Mouse (Mus musculus): ENCODE measurements around the gene Med12l. TPM values are rescaled to one million over a fixed set of nuclear protein-coding genes. Genes with fewer than 3 reads are reported as not detected.
A peak's percentile ranks its signal among the peaks of the same experiment; 100 is the strongest.

Gene Med12l
- total and polyA plus RNA-seq, 2 experiments from 2014 or later: 3.3 to 20.5 TPM

GRCm38 (mm10) chr3:58983838-58984598, 21.6 kb upstream of the Med12l start:
- Histone ChIP-seq H3K4me3 (ENCODE audit: low read length) (no peak overlapping the region), H3K36me3 (ENCODE audit: insufficient read depth, low read length) (no peaks in the 10 kb centered on the region), H3K27ac (no peak overlapping the region), H3K9me3 (ENCODE audit: low read length) (no peaks in the 10 kb centered on the region), H3K27me3 (ENCODE audit: insufficient read depth, low read length) (no peaks in the 10 kb centered on the region), H3K4me2 (ENCODE audit: low read depth, low read length) (no peak overlapping the region), H3K9ac (replicated peaks; ENCODE audit: low read length) (no peak overlapping the region), H3K4me1 (ENCODE audit: insufficient read depth, low read length) (no peaks in the 10 kb centered on the region)
- DNase-seq (ENCODE audit: low spot score) (no peak), ATAC-seq (no peak)
- TF ChIP-seq CTCF (IDR thresholded peaks at IDR 0.05; ENCODE audit: low read depth): no peak
- 80% methylated on average over 15 of the region's 15 CpGs for WGBS

GRCm38 (mm10) chr3:58985816-58986215, 19.8 kb upstream of the Med12l start:
- no peak overlapping the region for H3K4me3 ChIP-seq (ENCODE audit: low read length)
- no peak overlapping the region for H3K27ac ChIP-seq
- H3K4me1 ChIP-seq (ENCODE audit: insufficient read depth, low read length): no peaks in the 10 kb centered on the region
- no peaks in the 10 kb centered on the region for H3K36me3 ChIP-seq (ENCODE audit: insufficient read depth, low read length)
- H3K9ac ChIP-seq (replicated peaks; ENCODE audit: low read length): no peak overlapping the region
- 58% methylated on average over 4 of the region's 4 CpGs for WGBS
- no peaks in the 10 kb centered on the region for H3K27me3 ChIP-seq (ENCODE audit: insufficient read depth, low read length)
- DNase-seq (ENCODE audit: low spot score): no peak
- TF ChIP-seq CTCF (IDR thresholded peaks at IDR 0.05; ENCODE audit: low read depth): no peak
- H3K4me2 ChIP-seq (ENCODE audit: low read depth, low read length): no peak overlapping the region
- H3K9me3 ChIP-seq (ENCODE audit: low read length): no peaks in the 10 kb centered on the region
- ATAC-seq: no peak

GRCm38 (mm10) chr3:58989374-58989773, 16.3 kb upstream of the Med12l start:
- Histone ChIP-seq H3K4me3 (ENCODE audit: low read length) (no peak overlapping the region), H3K27me3 (ENCODE audit: insufficient read depth, low read length) (no peaks in the 10 kb centered on the region), H3K27ac (no peak overlapping the region), H3K4me1 (ENCODE audit: insufficient read depth, low read length) (no peaks in the 10 kb centered on the region), H3K9ac (replicated peaks; ENCODE audit: low read length) (no peak overlapping the region), H3K9me3 (ENCODE audit: low read length) (no peaks in the 10 kb centered on the region), H3K4me2 (ENCODE audit: low read depth, low read length) (no peak overlapping the region), H3K36me3 (ENCODE audit: insufficient read depth, low read length) (no peaks in the 10 kb centered on the region)
- no peak for ATAC-seq
- no peak for TF ChIP-seq CTCF (IDR thresholded peaks at IDR 0.05; ENCODE audit: low read depth)
- no peak for DNase-seq (ENCODE audit: low spot score)
- 14% methylated on average over 3 of the region's 3 CpGs for WGBS

GRCm38 (mm10) chr3:58990556-58990955, 15.1 kb upstream of the Med12l start:
- Histone ChIP-seq H3K9ac (replicated peaks; ENCODE audit: low read length) (no peak overlapping the region), H3K9me3 (ENCODE audit: low read length) (no peaks in the 10 kb centered on the region), H3K4me2 (ENCODE audit: low read depth, low read length) (no peak overlapping the region), H3K4me3 (ENCODE audit: low read length) (no peak overlapping the region), H3K27ac (no peak overlapping the region), H3K4me1 (ENCODE audit: insufficient read depth, low read length) (no peaks in the 10 kb centered on the region), H3K27me3 (ENCODE audit: insufficient read depth, low read length) (no peaks in the 10 kb centered on the region), H3K36me3 (ENCODE audit: insufficient read depth, low read length) (no peaks in the 10 kb centered on the region)
- TF ChIP-seq CTCF (IDR thresholded peaks at IDR 0.05; ENCODE audit: low read depth): no peak
- WGBS: 74% methylated on average over 3 of the region's 3 CpGs
- ATAC-seq: no peak
- no peak for DNase-seq (ENCODE audit: low spot score)

GRCm38 (mm10) chr3:58992122-58992521, 13.5 kb upstream of the Med12l start:
- Histone ChIP-seq H3K4me2 (ENCODE audit: low read depth, low read length) (no peak overlapping the region), H3K9ac (replicated peaks; ENCODE audit: low read length) (no peak overlapping the region), H3K9me3 (ENCODE audit: low read length) (no peaks in the 10 kb centered on the region), H3K27ac (no peak overlapping the region), H3K36me3 (ENCODE audit: insufficient read depth, low read length) (no peaks in the 10 kb centered on the region), H3K4me1 (ENCODE audit: insufficient read depth, low read length) (no peaks in the 10 kb centered on the region), H3K27me3 (ENCODE audit: insufficient read depth, low read length) (no peaks in the 10 kb centered on the region), H3K4me3 (ENCODE audit: low read length) (no peak overlapping the region)
- DNase-seq (ENCODE audit: low spot score) (peak; percentile 45), ATAC-seq (peak; percentile 55; the same call in 1 of the 2 replicates)
- TF ChIP-seq CTCF (IDR thresholded peaks at IDR 0.05; ENCODE audit: low read depth): no peak

- H3K4me2 ChIP-seq (ENCODE audit: low read depth, low read length): no peak overlapping the region
- ATAC-seq: no peak
- 85% methylated on average over 3 of the region's 3 CpGs for WGBS
Measured at GRCm38 (mm10) chr3:58993619-58994018, 12.0 kb upstream of the Med12l start.

GRCm38 (mm10) chr3:59003756-59004155, 1.9 kb upstream of the Med12l start:
- Histone ChIP-seq H3K27me3 (ENCODE audit: insufficient read depth, low read length) (no peaks in the 10 kb centered on the region), H3K9me3 (ENCODE audit: low read length) (no peaks in the 10 kb centered on the region), H3K9ac (replicated peaks; ENCODE audit: low read length) (no peak overlapping the region), H3K4me2 (ENCODE audit: low read depth, low read length) (no peak overlapping the region), H3K27ac (no peak overlapping the region), H3K36me3 (ENCODE audit: insufficient read depth, low read length) (no peaks in the 10 kb centered on the region), H3K4me3 (ENCODE audit: low read length) (no peak overlapping the region), H3K4me1 (ENCODE audit: insufficient read depth, low read length) (no peaks in the 10 kb centered on the region; the same call in 1 of the 2 replicates)
- no peak for ATAC-seq
- no peak for DNase-seq (ENCODE audit: low spot score)
- TF ChIP-seq CTCF (IDR thresholded peaks at IDR 0.05; ENCODE audit: low read depth): no peak
- 84% methylated on average over 5 of the region's 5 CpGs for WGBS

More at GRCm38 (mm10) chr3:58993619-58994018, 12.0 kb upstream of the Med12l start:
- no peaks in the 10 kb centered on the region for H3K36me3 ChIP-seq (ENCODE audit: insufficient read depth, low read length)
- no peaks in the 10 kb centered on the region for H3K4me1 ChIP-seq (ENCODE audit: insufficient read depth, low read length)
- no peak overlapping the region for H3K27ac ChIP-seq
- H3K9ac ChIP-seq (replicated peaks; ENCODE audit: low read length): no peak overlapping the region
- no peaks in the 10 kb centered on the region for H3K27me3 ChIP-seq (ENCODE audit: insufficient read depth, low read length)
- H3K9me3 ChIP-seq (ENCODE audit: low read length): no peaks in the 10 kb centered on the region
- H3K4me3 ChIP-seq (ENCODE audit: low read length): no peak overlapping the region
- TF ChIP-seq CTCF (IDR thresholded peaks at IDR 0.05; ENCODE audit: low read depth): no peak
- DNase-seq (ENCODE audit: low spot score): no peak

Measured in hindbrain, postnatal 0 days (tissue).